Mouse (Mus musculus) brain, embryonic 18.5 days (tissue): ENCODE results near the gene Cers2.

Experiments
- DNase-seq: peaks from one replicate; pipeline ENCODE4 v3.0.0-alpha.2; 2012; ENCODE audit warnings: low read depth, low spot score

The Cers2 gene

DNA sequence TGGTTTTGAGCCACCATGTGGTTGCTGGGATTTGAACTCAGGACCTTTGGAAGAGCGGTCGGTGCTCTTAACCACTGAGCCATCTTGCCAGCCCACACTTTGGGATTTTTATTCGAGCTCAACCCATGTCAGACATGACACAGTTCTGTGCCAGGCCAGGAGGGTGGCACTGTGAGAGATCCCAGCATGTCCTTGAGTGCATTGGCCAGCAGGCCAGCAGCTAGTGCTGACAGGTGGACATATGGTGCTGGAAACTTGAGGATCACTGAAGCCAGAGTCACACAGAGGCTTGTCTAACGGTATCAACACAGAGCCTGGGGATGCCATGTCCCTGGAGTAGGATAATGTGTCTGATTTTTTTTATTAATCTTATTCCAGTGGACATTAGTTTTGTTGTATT, 25.2 kb upstream of the Cers2 start:
- DNase-seq = no peak

DNA sequence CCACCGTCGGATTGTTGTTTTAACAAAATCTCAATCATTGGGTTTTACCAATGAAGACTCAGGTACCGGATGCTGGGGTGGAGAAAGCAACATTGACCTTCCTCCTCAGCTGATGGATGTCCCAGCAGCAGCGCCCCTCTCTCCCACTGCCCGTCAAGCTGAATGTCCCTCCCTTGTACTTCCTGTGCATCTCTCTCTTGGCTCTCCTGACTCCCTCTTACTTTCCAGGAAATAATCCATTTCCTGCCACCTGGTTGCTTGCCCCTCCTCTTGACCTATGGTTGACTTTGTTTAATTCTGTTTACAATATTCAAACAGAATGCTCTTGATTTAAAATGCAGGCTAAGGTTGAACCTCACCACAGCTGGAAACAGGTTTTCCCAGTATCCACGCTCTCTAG, 24.4 kb upstream of the Cers2 start:
- DNase-seq = no peak

DNA sequence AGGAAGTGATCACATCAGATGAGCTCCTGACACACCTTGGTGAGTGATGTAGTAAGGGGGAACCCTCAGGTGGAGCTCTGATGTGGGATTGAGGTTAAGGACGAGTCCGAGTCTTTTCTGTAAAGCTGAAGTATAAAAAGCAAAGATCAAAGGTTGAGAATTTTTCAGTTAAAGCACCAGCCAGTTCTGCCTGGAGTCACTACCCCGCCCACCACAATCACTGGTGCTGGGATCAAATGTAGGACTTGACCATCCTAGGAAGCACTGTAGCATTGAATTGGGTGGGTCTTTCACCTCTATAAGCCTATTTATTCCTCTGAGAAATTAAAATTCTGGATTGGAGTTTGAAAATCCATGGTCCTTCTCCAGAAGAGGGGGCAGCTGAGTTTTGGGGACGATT, 23.6 kb upstream of the Cers2 start:
- DNase-seq = no peak

DNA sequence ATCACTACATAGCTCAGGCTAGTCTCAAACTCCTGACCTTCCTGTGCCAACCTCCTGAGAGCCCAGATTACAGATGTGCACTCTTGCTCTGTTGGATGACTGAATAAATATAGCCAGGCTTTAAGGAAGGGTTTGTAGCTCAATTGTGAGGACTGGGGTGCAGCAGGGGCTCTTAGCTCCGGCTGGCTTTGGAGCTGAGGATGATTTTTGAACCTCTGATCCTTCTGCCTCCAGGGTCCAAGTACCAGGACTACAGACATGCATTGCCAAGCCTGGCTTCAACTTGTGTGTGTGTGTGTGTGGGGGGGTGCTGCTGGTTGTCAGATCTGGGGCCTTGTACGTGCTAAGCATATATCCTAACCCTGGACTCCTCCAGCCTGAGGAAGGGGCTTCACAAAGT, 21.7 kb upstream of the Cers2 start:
- DNase-seq = no peak

DNA sequence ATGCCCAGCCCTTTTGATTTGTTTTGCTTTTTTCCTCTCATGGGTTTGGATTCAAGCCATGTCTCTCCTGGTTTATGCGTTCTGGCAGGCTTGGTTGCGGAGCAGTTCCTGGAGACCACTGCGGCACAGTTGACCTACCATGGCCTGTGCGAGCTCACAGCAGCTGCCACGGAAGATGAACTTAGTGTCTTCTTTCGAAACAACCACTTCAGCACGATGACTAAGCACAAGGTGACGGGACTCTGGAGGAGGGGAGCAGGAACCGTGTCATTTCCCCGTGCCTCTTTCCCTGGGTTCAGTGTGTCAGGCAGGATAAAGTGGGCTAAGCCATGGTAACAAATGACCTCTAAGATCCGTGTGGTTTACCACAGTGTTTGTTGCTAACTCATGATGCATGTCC, 21.1 kb upstream of the Cers2 start:
- DNase-seq = no peak

DNA sequence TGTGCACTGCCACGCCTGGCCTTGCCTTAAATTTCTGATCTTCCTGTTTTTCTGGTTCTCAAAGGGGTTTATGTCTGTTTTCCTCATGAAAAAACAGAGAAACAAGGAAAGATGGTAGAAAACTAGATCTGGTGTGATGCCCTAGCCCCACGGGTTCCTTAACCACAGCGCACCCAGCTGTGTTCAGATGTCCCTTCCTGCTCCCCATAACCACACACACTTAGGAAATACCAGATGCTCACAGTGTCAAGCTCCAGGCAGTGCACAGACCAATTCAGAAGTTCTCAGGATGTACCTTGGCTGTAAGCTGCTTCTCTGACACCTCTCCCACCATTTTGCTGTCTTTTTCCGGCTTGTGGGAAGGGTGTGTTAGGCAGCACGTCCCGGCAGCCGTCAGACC, 20.3 kb upstream of the Cers2 start:
- DNase-seq = no peak

DNA sequence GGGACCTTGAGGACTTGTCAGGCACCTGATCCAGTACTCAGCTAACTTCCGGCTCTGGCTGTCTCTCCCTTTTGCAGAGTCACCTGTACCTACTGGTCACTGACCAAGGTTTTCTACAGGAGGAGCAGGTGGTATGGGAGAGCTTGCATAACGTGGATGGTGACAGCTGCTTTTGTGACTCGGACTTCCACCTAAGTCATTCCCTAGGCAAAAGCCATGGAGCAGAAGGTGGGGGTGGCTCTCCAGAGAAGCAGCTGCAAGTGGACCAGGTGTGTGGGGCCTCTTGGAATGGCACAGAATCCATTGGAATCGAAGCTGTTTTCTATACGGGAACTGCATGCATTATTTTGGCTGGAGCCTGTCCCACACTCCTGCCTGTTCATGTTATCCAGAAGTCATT, 19.9 kb upstream of the Cers2 start:
- DNase-seq = no peak

DNA sequence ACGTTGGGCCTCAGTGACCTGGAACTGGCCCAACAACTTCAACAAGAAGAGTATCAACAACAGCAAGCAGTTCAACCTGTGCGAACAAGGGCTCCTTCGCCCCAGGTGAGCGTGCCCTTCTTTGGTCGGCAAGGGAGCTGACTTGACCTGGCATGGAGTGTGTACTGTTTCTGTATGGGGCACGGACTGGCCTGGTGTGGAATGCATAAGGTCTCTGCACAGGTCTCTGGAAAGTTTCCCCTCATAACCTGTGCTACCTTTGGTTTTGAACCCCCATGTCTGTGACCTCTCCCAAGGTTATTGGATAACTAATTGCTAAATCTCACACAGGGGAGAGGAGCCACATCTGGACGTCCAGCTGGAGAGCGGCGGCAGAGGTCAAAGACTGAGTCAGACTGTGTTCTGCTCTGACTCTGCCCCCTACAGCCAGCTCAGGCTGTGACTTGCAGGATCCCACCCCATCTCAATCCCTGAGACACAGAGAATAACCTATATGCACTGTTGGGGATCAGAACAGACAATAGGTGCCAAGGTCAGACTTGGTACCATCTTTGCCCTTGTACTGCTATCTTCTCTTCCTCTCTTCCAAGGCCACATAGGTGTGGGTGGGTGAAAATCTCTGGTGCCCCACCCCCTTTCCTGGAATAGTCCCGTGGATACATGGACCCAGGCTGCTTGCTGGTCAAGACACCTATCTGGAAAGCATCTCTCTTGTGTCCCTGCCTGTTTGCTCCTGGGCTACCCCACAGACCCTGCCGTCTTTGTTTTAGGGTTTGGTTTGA, 19.1 kb upstream of the Cers2 start:
- no peak for DNase-seq

DNA sequence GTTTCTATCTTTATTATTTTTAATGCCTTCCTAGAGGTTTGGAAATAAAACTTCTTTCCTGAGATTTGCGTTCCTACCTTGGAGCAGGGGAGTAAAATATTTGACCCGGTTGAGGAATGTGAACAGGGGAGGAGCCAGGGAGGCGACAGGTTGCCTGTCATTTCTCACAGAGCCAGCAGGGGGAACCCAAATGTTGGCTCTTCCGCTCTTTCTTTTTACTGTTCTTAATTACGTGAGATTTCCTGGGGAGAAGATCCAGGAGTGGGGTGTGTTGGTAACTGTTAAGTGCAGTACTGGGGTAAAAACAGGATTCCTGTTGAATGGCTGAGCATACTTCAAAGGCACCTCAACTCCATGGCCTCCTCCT, 18.5 kb upstream of the Cers2 start:
- no peak for DNase-seq

DNA sequence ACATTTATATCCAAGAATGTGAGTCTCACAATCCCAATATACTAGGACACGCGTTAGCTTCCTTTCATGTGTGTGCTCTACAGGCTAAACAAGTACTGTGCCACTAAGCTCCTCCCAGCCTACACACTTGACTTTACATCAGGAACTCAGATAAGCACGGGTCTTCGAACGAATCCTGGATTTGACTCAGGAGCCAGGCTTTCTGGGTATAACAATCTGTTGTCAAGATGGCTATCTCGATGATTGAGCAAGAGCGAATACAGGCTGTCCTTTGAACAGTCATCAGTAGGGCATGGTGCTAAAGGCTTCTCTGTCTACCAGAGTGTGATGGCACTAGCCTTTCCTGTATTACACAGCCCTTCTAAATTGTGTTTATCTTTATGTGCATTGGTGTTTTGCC, 16.6 kb upstream of the Cers2 start:
- no peak for DNase-seq

DNA sequence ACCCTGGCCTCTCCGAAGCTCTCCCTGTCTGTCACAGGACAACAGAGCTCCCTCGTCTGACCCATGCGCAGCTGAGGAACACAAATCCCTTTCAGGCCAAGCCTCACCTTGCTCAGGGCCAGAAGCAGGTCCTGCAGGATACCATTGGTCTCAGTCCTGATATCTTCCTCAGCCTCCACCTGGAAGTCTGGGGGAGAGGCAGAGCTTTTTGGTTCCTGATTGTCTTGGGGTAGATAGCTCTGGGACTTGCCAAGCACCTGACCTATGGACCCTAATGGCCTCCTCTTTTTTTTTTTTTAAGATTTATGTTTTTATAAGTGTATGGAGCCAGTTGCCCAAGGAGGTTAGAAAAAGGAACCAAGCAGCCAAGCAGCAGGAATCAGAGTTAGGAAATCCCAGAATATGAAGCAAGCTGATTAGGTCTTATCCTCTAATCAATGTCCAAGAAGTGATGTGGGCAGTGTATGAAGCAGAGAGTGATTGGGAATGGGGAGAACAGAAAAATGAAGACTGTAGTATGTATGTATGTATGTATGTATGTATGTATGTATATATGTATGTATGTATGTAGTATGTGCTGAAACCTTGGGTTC, 13.3 kb upstream of the Cers2 start:
- no peak for DNase-seq

DNA sequence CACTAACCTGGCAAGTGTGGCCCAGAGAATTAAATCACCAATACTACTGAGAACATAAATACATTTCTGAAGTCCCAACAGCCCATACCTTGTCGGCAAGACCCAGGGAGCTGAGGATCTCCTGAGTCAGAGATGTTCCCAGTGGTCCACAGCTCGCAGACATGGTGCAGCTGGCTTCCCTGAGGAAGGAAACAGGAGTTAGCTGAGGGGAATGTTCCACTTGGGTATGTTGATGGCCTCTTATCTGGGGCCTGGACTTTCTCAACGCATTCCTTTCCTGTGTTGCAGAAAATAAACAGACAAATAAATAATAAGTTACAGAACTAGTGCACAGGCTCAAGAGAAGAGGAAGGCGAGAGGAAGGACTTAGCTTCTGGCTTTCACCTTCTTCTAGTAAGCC, 8.3 kb upstream of the Cers2 start:
- no peak for DNase-seq

DNA sequence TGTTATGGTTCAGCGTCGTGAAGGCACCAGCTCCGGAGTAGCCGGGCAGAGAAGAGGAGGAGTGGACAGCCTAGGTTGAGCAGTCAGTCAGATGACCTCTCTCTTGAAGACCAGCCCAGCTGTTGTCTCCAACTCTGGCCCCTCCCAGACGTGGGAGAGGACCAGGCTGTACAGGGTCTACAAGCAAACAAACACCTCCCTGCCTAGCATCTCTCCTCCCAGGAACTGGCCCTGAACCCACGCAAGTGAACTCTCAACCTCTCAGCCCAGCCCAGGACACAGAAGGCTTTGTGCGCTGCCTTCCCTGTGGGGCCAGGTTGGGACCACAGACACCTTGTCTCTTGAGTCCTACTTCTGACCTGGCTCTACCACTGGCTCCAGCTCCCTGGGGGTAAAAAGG, 7.5 kb upstream of the Cers2 start, which contains the start of gene Anxa9:
Gene Anxa9 (minus strand): TSS at position 77 of the 400 bp plus-strand sequence.
- DNase-seq = no peak

DNA sequence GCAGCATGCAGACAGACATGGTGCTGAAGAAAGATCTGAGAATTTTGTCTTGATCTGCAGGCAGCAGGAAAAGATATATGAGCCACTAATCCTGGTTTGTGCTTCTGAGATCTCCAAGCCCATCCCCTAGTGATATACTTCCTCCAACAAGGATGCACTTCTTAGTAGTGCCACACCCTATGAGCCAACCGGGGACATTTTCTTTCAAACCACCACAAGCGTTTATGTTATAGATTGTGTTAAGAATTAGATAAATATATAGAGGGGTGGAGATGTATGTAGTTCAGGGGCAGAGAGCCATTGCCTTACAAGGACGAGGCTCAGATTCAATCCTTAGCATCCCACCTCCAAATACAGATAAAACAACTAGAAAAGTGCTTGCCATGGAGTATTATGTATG, 4.1 kb upstream of the Cers2 start:
- DNase-seq = no peak

DNA sequence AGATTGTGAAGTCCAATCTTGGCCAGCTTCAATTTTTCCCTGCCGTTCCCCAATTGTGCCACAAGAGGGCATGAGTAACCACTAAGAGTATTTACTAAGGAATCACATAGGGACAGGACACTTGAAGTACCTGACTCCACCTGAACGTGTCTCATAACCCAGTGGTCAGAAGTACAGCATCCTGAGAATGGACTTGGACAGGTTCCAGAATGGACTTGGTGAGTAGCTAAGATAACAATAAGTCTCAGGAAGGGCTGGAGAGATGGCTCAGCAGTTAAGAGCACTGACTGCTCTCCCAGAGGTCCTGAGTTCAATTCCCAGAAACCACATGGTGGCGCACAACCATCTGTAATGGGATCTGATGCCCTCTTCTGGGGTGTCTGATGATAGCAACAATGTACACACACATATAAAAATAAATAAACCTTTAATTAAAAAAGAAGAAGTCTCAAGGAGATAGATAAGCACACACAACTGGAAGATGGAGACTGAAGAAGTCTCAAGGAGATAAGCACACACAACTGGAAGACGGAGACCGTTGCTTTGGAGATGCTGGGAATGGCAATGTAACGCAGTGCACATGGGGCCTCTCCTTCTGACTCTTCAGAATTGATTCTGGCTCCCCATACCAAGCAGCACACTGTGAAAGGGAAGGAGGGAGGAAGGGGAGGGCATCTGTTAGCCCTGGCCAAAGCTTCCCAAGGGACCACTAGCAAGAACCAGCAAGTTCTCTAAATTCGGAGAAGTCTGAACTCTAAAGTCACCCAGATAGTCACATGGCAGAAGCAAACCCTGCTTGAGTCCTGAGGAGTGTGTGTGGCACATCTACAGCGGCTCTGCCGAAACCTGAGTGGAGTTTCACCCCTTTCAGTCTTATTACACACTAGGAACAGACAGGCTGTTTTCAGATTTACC, 3.4 kb upstream of the Cers2 start:
- DNase-seq = no peak

DNA sequence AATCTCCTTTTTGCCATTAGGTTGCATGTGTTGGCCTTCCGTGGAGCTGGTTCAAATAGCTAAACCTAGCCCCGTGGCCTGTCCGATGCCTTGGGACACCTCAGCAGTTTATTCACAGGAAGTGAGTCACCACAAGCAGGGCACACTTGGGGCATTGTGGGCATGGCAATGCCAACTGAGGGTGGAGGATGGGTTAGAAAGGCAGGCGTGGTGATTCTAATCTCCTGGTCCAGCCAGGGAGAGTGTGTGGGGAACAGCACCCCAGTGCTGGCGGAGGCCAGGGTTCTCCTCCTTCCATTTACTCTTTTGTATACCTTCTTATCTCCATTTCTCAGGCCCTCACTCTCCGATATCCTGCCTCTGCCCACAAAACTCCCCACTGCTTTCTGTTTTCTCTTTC, 2.0 kb upstream of the Cers2 start:
- DNase-seq = no peak

DNA sequence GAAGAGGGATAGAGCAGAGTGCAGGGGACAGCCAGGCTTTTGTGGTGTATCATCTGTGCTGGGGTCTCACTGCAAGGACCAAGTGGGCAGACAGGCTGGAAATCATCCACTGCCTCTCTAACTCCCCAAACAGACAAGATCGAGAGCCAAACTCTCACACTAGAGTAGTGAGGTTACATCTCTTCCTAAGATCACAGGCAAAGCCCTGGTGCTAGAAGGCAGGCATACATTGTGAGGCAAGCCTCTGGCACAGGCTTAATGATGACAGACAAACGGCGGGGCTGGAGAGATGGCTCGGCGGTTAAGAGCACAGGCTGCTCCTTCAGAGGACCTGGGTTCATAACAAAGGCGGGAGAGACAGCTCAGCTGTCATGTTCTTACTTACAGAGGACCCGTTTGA, 1.1 kb upstream of the Cers2 start:
- DNase-seq = no peak

DNA sequence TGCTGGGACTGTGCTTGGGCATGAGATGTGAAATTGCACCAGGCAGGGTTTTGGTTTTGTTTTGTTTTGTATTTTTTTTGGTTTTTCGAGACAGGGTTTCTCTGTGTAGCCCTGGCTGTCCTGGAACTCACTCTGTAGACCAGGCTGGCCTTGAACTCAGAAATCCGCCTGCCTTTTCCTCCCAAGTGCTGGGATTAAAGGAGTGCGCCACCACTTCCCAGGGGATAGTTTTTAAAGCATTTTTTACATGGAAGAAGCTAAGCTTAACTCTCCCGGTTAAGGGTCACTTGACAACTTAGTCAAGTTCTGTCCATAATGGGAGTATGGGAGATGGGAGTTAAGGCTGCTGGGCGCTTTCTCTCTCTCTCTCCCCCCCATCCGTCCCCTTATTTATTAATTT, 516 bp upstream of the Cers2 start:
- DNase-seq = no peak

DNA sequence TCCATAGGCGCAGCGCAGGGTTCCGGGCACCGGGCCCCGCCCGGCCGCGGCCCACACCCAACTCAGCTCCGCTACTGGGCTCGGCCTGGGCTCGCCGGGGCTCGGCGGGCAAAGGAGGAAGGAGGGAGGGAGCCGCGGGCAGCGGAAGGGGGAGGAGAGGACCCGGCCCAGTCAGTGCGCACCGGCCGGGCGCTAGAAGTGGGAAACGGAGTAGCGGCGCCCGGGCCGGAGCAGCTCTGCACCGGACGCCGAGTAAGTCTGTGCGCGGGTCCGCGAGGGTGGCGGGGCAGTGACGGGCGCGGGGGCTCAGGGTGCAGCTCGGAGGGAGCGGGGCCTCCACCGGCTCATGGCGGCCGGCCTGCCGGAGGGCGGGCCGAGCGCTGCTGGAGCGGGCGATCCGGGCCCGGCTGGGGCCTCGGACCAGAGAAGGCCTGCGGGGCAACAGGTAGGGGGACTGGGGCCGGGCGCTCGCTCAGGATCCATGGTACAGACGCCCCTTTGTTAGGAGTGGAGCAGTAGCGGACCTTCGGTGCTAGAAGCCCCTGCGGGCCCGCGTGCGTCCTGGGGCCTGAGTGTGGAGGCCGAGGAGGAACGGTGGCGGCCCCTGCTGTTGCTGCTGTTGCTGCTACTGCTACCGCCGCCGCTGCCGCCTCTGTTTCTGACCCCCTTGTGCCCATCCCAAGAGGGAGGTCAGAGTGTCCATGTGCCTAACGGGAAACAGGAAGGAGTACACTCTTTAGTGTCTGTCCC, 678 bp downstream of the Cers2 start:
- DNase-seq = peak; percentile 49

DNA sequence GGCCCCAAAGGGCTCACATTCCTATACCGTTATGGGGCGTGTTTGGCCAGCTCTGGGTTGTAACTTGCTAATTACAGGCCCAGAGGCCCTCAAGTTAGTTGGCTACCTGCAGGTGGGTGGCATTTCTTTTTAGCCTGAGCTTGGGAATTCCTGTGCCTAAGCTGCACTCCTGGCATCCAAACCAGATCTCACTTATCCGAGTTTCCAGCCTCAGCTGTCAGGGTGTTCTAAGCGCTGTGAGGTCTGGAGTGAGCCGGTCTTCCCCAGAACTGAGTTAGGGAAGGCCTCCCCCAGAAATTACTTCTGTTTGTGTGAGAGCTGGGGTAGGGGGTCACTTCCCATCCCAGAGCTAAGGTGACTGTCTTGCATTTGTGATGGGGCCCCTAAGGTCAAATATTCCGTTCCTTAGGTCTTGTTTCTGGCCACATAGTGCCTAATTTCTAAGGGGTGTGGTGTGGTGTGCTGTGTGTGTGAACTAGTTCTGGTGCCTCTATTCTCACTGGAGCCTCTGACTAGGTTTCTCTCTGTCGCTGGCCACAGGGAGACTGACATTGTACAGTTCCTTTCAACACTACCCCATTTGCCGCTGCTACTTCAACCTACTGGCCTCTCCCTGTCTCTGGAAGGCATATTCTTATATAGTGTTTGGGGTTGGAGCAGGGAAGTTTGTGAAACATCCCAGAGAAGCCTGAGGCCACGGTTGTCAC, 1.4 kb downstream of the Cers2 start:
- no peak for DNase-seq

DNA sequence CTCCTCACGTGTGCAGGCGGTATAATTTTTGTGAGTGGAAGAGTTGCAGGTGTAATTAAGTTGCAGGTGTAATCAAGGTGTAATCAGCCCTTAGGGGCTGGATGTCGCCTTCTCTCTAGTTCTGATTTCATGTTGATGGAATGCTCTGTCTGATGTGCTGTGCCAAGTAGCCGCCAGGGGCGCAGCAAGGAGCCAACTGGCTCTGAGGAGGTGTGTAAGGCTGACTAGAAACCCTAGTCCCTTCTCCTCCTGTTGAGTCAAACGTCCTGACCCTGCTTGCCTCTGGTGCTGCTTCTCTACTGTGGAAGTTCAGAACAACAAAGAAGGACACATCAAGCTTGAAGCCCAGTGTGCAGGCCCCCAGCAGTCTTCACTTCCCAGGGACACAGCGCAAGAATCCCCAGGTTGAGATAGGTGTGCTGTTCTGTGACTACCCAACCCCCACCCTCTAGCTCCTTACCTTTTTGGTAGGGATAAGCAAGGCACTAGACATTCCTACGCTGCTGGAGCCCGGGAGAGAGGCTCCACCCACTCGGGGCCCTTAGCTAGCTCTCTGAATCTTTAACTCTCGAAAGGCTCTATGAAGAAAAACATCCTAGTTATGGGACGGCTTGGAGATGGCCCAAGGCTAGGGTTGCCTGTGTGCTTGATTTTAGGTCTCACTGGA, 3.0 kb downstream of the Cers2 start:
- no peak for DNase-seq
